Mouse (Mus musculus) frontal cortex, adult (tissue): ENCODE results near the gene Rexo4.
A peak's percentile ranks its signal among the peaks of the same experiment; 100 is the strongest.

Experiments used
- ATAC-seq: cut with Nextera tagmentation; 2 replicates; pipeline ENCODE4 v1.9.2; 2017; ENCODE audit warnings: mild to moderate bottlenecking, moderate library complexity, mixed read lengths; ENCODE audit not compliant: low TSS enrichment

Rexo4 gene

GRCm38 (mm10) chr2:26943253-26943652, 20.9 kb downstream of the Rexo4 start:
- no peak for ATAC-seq

GRCm38 (mm10) chr2:26941539-26941938, 22.6 kb downstream of the Rexo4 start:
- no peak for ATAC-seq

GRCm38 (mm10) chr2:26936425-26936824, 27.8 kb downstream of the Rexo4 start:
- no peak for ATAC-seq

GRCm38 (mm10) chr2:26935286-26935685, 28.9 kb downstream of the Rexo4 start:
- ATAC-seq = no peak

- ATAC-seq = peak; percentile 84
Observed at GRCm38 (mm10) chr2:26933304-26934055, 30.7 kb downstream of the Rexo4 start, which contains the start of the genes Surf4 and Stkld1. Gene Surf4 (minus strand): TSS chr2:26933928. Gene Stkld1 (plus strand): TSS chr2:26934047.

GRCm38 (mm10) chr2:26932473-26933303, 31.5 kb downstream of the Rexo4 start:
- ATAC-seq = no peak

- peak; percentile 55; the same call in 1 of the 2 replicates for ATAC-seq
Observed at GRCm38 (mm10) chr2:26930390-26930789, 33.8 kb downstream of the Rexo4 start.

GRCm38 (mm10) chr2:26927745-26928476, 36.3 kb downstream of the Rexo4 start:
- no peak for ATAC-seq

- ATAC-seq = no peak
Observed at GRCm38 (mm10) chr2:26921784-26922183, 42.4 kb downstream of the Rexo4 start.

- ATAC-seq = no peak
Observed at GRCm38 (mm10) chr2:26920190-26920855, 43.9 kb downstream of the Rexo4 start.

GRCm38 (mm10) chr2:26919684-26920083, 44.5 kb downstream of the Rexo4 start:
- ATAC-seq = no peak

GRCm38 (mm10) chr2:26916738-26917137, 47.4 kb downstream of the Rexo4 start:
- ATAC-seq = peak; percentile 6; the same call in 1 of the 2 replicates

GRCm38 (mm10) chr2:26915927-26916728, 48.1 kb downstream of the Rexo4 start, which contains the start of the genes Surf2 and Surf1:
Gene Surf2 (plus strand): TSS chr2:26916367.
Gene Surf1 (minus strand): TSS chr2:26916530.
- ATAC-seq = peak; percentile 79

GRCm38 (mm10) chr2:26914148-26914941, 49.8 kb downstream of the Rexo4 start:
- ATAC-seq = no peak

- ATAC-seq = no peak
Observed at GRCm38 (mm10) chr2:26913416-26914147, 50.6 kb downstream of the Rexo4 start.

GRCm38 (mm10) chr2:26912253-26912770, 51.9 kb downstream of the Rexo4 start:
- ATAC-seq = no peak

- 0 out of 2 replicates have a peak, but pooled peaks have one; percentile 13 for ATAC-seq
Observed at GRCm38 (mm10) chr2:26910994-26911765, 53.0 kb downstream of the Rexo4 start.
